Mouse (Mus musculus): ENCODE results near the gene Ice2.

DNA sequence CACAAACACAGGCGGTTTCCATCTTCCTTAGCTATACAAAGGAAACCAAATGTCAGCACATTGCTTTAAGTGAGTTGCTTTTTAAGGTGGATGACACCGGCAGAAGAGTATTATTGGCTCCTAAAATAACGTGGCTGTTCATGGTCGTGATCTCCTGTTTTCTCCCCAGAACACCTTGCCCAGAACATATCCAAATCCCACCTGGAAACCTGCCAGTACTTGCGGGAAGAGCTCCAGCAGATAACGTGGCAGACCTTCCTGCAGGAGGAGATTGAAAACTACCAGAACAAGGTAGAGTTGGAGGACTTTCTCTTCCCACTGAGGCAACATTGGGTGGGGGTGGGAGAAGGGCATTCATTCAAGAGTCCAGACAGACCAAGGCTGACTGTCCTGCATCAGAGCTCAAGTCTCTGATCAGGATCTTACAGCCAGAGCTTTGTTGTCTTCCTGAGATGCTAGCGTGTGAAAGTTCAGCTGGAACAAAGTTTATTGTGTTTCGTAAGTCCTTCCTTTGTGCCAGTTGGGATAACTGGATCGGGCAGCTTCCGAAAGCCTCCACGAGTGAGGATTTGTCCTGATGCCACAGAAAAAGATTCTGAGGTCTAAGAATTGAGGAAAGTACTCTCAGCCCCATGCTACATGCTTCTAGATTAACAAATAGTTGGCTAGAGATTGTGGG lies 26.5 kb upstream of the Ice2 start:
- TF ChIP-seq CTCF (IDR thresholded peaks at IDR 0.05; ENCODE audit: low read depth) = no peak
- TF ChIP-seq EP300 (optimal IDR thresholded peaks at IDR 0.05) = no peak
